Mouse (Mus musculus) adrenal gland, postnatal 0 days (tissue): ENCODE measurements around the gene Cpxm2. TPM values are rescaled to one million over a fixed set of nuclear protein-coding genes. Genes with fewer than 3 reads are reported as not detected.

ENCODE experiments used
- polyA plus RNA-seq: library from polyadenylated mRNA; unstranded; fragments of >200 nt; fragmentation: Nextera tagmentation; extraction: Ambion mirVana; gene quantifications from 2 replicates; pipeline ENCODE4 v1.2.1, GENCODE M21; 2015

The Cpxm2 gene
- 1.8 and 3.3 TPM in 2 replicates for polyA plus RNA-seq

DNA sequence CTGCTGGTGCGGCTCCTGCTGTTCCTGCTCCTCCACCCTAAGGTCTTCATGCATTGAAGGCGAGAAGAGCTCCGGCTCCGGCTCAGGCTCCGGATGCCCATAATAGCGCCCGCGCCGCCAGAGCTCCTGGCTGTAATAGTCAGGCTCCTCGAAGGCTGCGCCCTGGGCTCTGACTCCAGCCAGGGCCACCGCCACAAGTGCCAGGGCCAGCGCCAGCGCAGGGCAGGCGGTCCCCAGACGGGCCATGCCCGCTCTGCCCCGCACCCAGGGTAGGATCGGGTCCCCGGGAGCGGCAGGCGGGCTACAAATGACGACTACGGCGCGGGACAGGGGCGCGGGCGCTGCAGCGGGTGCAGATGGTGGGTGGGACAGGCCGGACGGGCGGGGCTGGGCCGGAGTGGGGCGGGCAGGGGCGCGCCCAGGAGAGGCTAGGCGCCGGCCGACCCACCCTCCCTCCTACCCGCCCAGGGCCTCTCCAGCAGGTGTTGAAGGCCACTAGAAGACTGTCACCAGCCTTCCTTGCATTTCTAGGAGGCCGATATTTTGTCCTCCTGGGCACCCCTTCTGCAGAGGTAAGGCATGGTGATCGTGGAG lies at the start of gene Cpxm2:
Gene Cpxm2, minus strand, starts transcription at position 372 of the 594 bp plus-strand sequence.

Other genes starting within 250 kb of the Cpxm2 start
- gene Gpr26, start 188.3 kb downstream of the Cpxm2 start, polyA plus RNA-seq = not detected in 2 replicates
- 9.2 and 9.4 TPM in 2 replicates for gene Chst15, start 162.5 kb upstream of the Cpxm2 start, polyA plus RNA-seq